Mouse (Mus musculus) heart, adult 2 months (tissue): ENCODE measurements at regions not wholly inside any gene's neighbourhood (a gene's known extent, or its start where the extent isn't known, plus 50 kb on each side); places are given as distances from the start of the nearest gene placed in this dataset.

Experiments used
- DNase-seq, 2 experiments: peaks; one replicate each; pipeline ENCODE4 v3.0.0; 2021
- H3K27ac ChIP-seq: fragments of 200-600 bp; 2 replicates; pipeline ENCODE4 v1.8.1; 2022
- H3K27me3 ChIP-seq: fragments of 200-500 bp; 2 replicates; pipeline ENCODE4 v1.6.1; 2012; ENCODE audit warnings: mild to moderate bottlenecking, low read length, inconsistent platforms, mixed read lengths; ENCODE audit not compliant: control insufficient read depth, insufficient read depth
- H3K36me3 ChIP-seq: fragments of 200-500 bp; 2 replicates; pipeline ENCODE4 v1.6.1; 2012; ENCODE audit warnings: low read length, inconsistent platforms; ENCODE audit not compliant: control insufficient read depth, insufficient read depth
- H3K4me1 ChIP-seq: fragments of 200-500 bp; 2 replicates; pipeline ENCODE4 v1.6.1; 2011; ENCODE audit warnings: low read length; ENCODE audit not compliant: control insufficient read depth, insufficient read depth
- H3K4me3 ChIP-seq: fragments of 200-600 bp; 2 replicates; pipeline ENCODE4 v1.8.1; 2022
- H3K79me2 ChIP-seq: fragments of 200-500 bp; replicated peaks from 2 replicates; pipeline ENCODE4 v1.6.1; 2012; ENCODE audit warnings: mild to moderate bottlenecking, inconsistent platforms, low read length, moderate library complexity, mixed read lengths; ENCODE audit not compliant: control insufficient read depth, insufficient read depth
- H3K9ac ChIP-seq: fragments of 200-500 bp; 2 replicates; pipeline ENCODE4 v1.6.1; 2012; ENCODE audit warnings: low read depth, mild to moderate bottlenecking, control low read depth, inconsistent platforms, low read length, mixed read lengths
- CTCF ChIP-seq: fragments of 200-600 bp; IDR thresholded peaks from 2 replicates; pipeline ENCODE4 v1.8.1; 2022; ENCODE audit warnings: antibody characterized with exemption, mild to moderate bottlenecking, moderate library complexity
- EP300 ChIP-seq: fragments of 200-500 bp; IDR thresholded peaks from 2 replicates; pipeline ENCODE4 v1.6.1; 2011; ENCODE audit warnings: low read depth, low read length, control low read depth; ENCODE audit not compliant: insufficient read depth
- POLR2A ChIP-seq: fragments of 200-500 bp; IDR thresholded peaks from 2 replicates; pipeline ENCODE4 v1.6.1; 2011; ENCODE audit warnings: mild to moderate bottlenecking, low read depth, low read length, control low read depth; ENCODE audit not compliant: insufficient read depth
- WGBS: fragments of 180-500 bp; shearing (Covaris S2); methylation state at CpG from one replicate; pipeline ENCODE4 v1.1.7; 2018; 5-methylcytosine and 5-hydroxymethylcytosine counted together
- intact Hi-C: fragments of 180-260 bp; cut with DNase I; formaldehyde crosslinking; loops from one replicate; pipeline ENCODE4 v1.15.1; 2025

DNA sequence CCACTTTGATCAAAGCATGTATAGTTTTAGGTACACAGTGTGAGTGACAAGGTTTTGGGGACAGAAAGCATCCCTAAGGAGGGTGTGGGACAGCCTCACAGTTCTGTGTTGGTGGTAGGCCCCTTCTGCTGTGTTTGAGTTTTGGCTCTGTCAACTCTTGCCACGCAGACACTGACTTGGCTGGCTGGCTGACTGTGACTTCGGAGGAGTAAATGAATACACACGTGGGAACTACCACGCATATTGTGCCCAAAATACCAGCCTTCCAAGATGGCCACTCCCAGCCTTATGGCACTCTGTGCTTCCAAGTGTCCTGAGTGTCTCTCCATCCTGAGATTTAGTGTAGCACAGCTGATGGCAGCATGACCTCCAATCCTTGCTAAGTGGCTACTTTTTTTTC lies 95.3 kb downstream of the Tbx4 start:
- Histone ChIP-seq H3K27ac (no peak overlapping the region), H3K36me3 (no peaks in the 10 kb centered on the region), H3K4me3 (no peak overlapping the region), H3K79me2 (no peaks in the 10 kb centered on the region), H3K9ac (no peak overlapping the region), H3K27me3 (0 out of 2 replicates have a peak, but pooled peaks cover 1% of the 10 kb centered on the region), H3K4me1 (no peaks in the 10 kb centered on the region)
- no peak for DNase-seq
- TF ChIP-seq EP300 = no peak
- TF ChIP-seq CTCF = no peak
- no peak for TF ChIP-seq POLR2A
- WGBS = 82% methylated on average over 4 of the region's 4 CpGs
- intact Hi-C loops = no loop called here

- no peak for DNase-seq
- intact Hi-C loops = no loop called here
- no peak overlapping the region for H3K27ac ChIP-seq
- no peaks in the 10 kb centered on the region for H3K36me3 ChIP-seq
- 0 out of 2 replicates have a peak, but pooled peaks cover 1% of the 10 kb centered on the region for H3K27me3 ChIP-seq
- no peak overlapping the region for H3K9ac ChIP-seq
- H3K4me1 ChIP-seq = no peaks in the 10 kb centered on the region
- H3K79me2 ChIP-seq = no peaks in the 10 kb centered on the region
- TF ChIP-seq CTCF (no peak), EP300 (no peak), POLR2A (no peak)
- no peak overlapping the region for H3K4me3 ChIP-seq
- WGBS = 60% methylated on average over 8 of the region's 8 CpGs
Measured at GRCm38 (mm10) chr11:85986338-85986737, 100.1 kb downstream of the Tbx4 start.

GRCm38 (mm10) chr11:85987181-85987580 lies 101.0 kb downstream of the Tbx4 start:
- no peak overlapping the region for H3K4me3 ChIP-seq
- no peaks in the 10 kb centered on the region for H3K4me1 ChIP-seq
- WGBS = 92% methylated on average over 2 of the region's 2 CpGs
- no peak overlapping the region for H3K9ac ChIP-seq
- no peak overlapping the region for H3K27ac ChIP-seq
- intact Hi-C loops = no loop called here
- TF ChIP-seq POLR2A = no peak
- TF ChIP-seq CTCF = no peak
- H3K79me2 ChIP-seq = no peaks in the 10 kb centered on the region
- H3K36me3 ChIP-seq = no peaks in the 10 kb centered on the region
- H3K27me3 ChIP-seq = 0 out of 2 replicates have a peak, but pooled peaks cover 1% of the 10 kb centered on the region
- no peak for DNase-seq

DNA sequence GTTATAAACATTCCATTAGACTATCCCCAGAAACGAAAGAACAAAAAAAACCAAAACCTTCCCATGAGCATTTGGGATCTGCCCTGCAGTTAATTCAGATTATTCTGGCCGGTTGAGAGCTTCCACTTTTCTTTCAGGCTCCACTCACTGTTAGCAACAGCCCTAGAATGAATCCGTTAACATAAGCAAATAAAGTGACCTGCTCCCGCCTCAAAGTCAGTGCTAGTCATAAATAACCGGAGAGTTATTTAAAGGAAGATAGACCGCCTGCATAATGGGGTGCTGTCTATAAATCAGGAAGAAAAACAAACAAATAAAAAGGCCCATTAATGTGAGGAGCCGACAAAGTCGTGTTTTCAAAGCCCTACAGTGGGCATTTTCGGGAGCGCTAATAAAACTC lies 103.3 kb downstream of the Tbx4 start:
- Histone ChIP-seq H3K36me3 (no peaks in the 10 kb centered on the region), H3K9ac (no peak overlapping the region), H3K27me3 (0 out of 2 replicates have a peak, but pooled peaks cover 1% of the 10 kb centered on the region), H3K4me1 (no peaks in the 10 kb centered on the region), H3K27ac (no peak overlapping the region), H3K79me2 (no peaks in the 10 kb centered on the region), H3K4me3 (0 out of 2 replicates have a peak overlapping the region, but pooled peaks have one; percentile 5)
- no peak for DNase-seq
- intact Hi-C loops = no loop called here
- no peak for TF ChIP-seq POLR2A
- WGBS = 26% methylated on average over 10 of the region's 10 CpGs

DNA sequence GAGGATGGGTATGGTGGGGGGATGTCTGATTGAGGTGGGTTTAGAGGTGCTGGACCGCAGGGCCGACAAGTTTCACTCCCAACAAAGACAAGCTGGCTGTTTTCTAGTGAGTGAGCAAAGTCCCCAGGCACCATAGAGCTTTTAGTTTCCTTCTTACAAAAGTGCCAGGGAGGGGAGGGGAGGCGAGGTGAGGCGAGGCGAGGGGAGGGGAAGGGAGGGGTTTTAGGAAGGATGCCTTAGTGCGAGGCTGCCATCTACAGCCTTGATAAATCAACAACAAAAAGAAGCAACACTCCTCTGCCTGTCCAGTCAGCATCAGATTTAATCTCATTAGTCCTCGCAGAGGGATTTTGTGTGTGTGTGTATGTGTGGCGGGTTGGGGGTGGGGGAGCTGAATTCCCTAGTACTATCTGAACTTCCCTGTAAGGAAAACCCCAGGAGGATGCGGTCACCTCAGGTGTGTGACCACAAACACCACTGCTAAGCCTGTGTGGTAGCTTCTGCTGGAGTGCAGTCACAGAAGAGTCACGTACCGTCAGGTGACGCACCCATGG lies 103.8 kb downstream of the Tbx4 start:
- no peak for DNase-seq
- 30% methylated on average over 11 of the region's 12 CpGs for WGBS
- H3K4me3 ChIP-seq = 0 out of 2 replicates have a peak overlapping the region, but pooled peaks have one; percentile 5
- H3K9ac ChIP-seq = no peak overlapping the region
- H3K27ac ChIP-seq = no peak overlapping the region
- no peaks in the 10 kb centered on the region for H3K79me2 ChIP-seq
- H3K36me3 ChIP-seq = no peaks in the 10 kb centered on the region
- 0 out of 2 replicates have a peak, but pooled peaks cover 1% of the 10 kb centered on the region for H3K27me3 ChIP-seq
- TF ChIP-seq EP300 = no peak
- no peak for TF ChIP-seq POLR2A
- no peak for TF ChIP-seq CTCF
- intact Hi-C loops = no loop called here
- no peaks in the 10 kb centered on the region for H3K4me1 ChIP-seq

- no peaks in the 10 kb centered on the region for H3K36me3 ChIP-seq
- TF ChIP-seq CTCF (peak; percentile 36), EP300 (no peak)
- H3K79me2 ChIP-seq = no peaks in the 10 kb centered on the region
- H3K9ac ChIP-seq = no peak overlapping the region
- WGBS = 36% methylated on average over 29 of the region's 29 CpGs
- H3K27me3 ChIP-seq = no peaks in the 10 kb centered on the region
- H3K27ac ChIP-seq = no peak overlapping the region
- peaks cover 2% of the 10 kb centered on the region; the same call in 1 of the 2 replicates for H3K4me1 ChIP-seq
- intact Hi-C loops = no loop called here
- peak; percentile 27 to 29 for DNase-seq
- no peak overlapping the region; the same call in 1 of the 2 replicates for H3K4me3 ChIP-seq
Measured at GRCm38 (mm10) chr11:85995318-85996095, 109.3 kb downstream of the Tbx4 start.
